Mouse (Mus musculus) heart, adult 8-10 months (tissue): Measurements from ENCODE around the gene Gpr25. TPM values are rescaled to one million over a fixed set of nuclear protein-coding genes. Genes with fewer than 3 reads are reported as not detected.

Experiments used
- DNase-seq: peaks from one replicate; pipeline ENCODE4 v3.0.0; 2022; ENCODE audit warnings: low spot score
- total RNA-seq, 4 experiments: library from RNA; stranded (reverse); gene quantifications; 2 replicates each; pipeline ENCODE4 v1.2.4; 2022

Gpr25 gene
- total RNA-seq, 4 experiments from 2014 or later = not detected

DNA sequence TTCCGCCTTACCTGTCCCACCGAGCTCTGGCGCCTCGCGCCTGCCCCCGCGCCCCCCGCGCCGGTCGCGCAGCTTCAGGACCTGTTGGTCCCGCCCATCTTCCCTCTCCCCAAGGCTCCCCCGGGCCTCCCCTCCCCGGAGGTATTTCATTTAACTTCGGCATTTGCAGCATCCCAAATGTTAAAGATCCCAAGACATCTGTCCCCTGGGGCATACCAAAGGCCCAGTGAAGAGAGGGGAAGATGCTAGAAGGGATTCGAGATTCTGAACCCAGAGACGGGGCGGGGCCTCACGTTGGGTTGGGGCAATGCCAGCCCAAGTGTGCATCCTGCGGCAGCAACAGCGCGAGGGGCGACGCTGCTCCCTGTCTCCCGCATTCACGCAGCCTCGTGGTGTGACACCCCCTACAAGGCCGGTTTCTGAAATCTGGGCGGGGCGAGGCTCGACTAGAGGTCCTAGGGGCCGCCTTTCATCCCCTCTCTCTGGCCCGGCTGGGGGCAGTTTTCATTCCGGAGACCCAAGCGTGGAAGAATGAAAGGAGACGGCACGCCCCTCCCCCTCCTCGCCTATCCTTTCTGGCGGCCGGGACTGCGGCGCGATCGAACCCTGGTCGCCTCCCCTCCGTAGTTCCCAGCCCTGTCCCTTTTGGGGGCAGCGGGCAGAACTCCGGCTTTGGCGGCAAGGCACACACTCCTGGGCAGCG, 26.6 kb downstream of the Gpr25 start, which contains the start of gene Inava:
Gene Inava, minus strand, starts transcription at position 373 of the 703 bp plus-strand sequence.
- DNase-seq = no peak

GRCm38 (mm10) chr1:136232986-136233790, 27.5 kb downstream of the Gpr25 start:
- DNase-seq = no peak

- no peak for DNase-seq
Observed at GRCm38 (mm10) chr1:136232285-136232926, 28.3 kb downstream of the Gpr25 start.

GRCm38 (mm10) chr1:136231596-136231995, 29.1 kb downstream of the Gpr25 start:
- no peak for DNase-seq

DNA sequence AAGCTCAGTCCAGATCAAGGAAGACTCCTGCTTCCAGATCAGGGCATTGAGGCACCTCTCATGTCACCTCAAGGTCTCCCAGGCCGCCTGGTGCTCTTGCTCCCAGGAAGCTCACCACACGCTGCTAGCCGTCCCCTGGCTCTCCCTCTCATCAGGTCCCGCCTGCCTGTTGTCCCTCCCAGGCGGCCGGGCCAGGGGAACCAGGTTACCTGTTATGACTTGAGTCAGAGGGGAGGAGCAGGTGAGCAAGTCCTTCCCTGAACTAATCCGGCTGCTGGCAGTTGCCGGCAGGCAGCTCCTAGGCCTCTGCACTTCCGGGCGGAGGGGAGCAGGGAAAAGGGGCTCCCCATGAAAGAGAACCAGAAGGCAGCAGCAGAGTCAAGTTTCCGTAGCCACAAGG, 30.5 kb downstream of the Gpr25 start:
- no peak for DNase-seq

GRCm38 (mm10) chr1:136229040-136229373, 31.7 kb downstream of the Gpr25 start:
- no peak for DNase-seq

- peak; percentile 2 for DNase-seq
Observed at GRCm38 (mm10) chr1:136228328-136229039, 32.2 kb downstream of the Gpr25 start.

DNA sequence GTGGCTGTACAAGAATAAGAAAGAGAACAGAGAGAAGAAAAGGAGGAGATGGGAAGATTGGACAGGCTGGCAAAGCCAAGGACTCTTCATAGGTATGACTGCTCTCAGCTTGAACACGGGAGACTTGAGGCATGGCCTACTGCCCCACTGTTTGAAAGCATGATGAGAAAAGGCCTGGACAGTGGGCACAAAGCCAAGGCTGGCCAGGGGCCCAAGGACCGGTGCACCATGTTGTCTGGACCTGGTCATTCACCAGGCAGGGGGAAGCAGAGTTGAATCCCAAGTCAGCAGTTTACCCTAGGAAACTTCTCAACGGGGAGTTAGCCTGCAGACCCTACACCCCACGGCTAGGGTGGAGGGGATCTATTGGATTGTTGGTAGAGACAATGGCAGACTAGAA, 32.8 kb downstream of the Gpr25 start:
- no peak for DNase-seq

DNA sequence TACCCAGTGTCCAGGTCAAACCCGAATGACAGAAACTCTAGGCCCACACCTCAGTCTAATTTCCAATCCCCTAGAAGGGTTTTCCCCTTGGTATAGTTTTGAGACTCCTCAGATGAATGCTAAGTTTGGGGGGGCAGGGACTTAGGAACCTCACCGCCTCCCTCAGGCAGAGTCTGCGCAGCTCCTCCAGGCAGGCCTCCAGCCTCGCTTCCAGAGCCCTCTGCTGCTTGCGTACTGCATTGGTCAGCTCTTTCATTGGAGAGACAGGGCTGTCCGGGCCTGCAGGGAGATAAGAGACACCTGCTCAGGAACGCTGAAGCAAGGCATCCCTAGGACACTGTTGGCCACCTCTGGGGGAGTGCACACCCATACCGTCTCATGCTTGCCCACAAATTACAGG, 34.0 kb downstream of the Gpr25 start:
- DNase-seq = no peak

DNA sequence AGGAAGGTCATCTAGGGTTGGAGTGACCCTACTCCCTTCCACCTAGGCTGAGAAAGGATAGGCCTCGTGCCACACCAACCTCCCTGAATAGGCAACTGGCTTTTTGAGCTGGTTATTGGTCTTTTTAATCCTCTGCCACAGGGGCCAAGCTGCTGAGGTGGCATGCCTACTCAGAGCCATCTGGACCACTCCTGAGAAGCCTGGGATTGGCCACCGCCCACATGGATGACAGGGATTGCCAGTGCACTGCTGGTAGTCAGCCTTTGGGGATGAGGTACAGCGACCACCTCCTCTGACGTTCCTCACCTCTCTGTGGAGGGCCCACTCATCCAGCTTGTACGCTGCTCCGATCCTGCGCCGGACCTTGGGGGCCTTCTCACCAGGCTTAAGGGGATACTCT, 34.8 kb downstream of the Gpr25 start:
- DNase-seq = no peak

- DNase-seq = no peak
Observed at GRCm38 (mm10) chr1:136223758-136224342, 36.8 kb downstream of the Gpr25 start.

DNA sequence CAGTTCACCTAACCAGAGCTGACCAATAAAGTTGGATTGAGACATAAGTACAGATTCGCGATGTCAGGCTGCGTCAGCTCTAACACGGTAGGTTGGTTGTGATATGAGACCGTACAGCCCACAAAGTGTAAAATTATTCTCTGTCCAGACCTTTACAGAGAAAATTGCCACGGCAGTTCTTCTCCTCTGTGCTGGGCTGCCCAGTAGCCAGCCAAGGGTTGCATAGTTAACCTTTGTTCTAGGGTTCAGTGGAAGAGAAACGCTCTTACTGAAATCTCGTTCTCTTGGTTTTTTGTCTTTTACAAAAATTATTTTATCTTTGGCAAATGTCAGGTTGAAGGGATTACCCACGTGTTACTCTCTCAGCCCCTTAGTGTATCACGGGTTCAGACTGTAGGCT, 38.3 kb downstream of the Gpr25 start:
- DNase-seq = no peak

DNA sequence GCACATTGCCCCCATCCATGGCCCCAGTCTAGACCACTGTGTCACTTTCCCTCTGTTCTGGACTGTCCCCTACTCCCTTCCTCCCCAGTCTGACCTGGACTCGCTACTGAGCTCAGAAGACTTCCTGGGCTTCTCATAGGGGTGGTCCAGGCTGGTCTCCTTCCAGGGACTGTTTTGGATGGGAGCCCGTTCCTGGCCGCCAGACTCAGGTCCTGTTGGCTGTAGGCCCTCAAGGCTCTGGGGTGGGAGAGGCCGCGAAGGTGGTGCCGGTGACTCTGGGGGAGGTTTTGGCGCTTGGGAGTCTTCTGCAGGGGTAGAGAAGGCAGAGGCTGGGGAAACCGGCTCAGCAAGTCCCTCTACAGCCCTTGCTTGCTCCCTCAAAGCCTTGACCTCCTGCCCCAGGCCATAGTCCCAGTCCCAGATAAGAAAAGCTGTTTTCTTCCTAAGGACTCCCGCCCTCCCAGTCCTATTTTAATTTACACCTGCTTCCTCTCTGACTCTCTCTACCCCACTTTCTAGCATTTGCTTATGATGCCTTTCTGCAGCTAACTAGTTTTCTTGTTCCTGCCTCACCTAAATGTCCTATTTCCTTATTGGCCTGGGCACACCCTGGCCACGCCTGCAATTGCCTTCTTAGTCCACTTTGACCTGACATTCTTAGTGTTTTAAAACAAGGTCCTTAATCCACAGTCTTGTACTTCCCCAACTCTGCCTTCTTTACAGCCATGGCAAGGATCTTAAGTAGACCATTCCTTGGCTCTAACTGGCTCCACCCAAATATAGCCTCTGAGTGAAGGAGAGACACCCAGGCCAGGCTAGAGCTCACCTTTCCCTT, 40.4 kb downstream of the Gpr25 start:
- DNase-seq = no peak

DNA sequence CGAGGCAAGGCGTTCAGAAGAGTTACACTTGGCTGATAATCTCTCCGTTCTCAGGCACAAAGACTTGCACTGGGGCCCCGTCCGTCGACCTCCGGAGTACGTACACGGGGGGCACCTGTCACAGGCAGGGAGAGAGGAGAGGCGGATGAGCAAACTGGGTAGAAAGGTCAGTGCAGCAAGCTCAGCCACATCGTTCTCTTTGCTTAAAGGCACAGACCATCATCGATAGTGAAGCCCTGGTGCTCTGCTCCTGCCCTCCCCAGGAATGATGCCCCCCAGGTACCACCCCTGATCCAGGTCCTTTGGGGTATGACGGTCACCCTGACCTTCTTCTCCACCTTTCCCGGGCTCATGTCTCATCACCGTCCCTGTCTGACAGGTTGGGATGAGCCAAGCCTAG, 46.4 kb downstream of the Gpr25 start:
- no peak for DNase-seq

GRCm38 (mm10) chr1:136212803-136213202, 47.9 kb downstream of the Gpr25 start, which contains the start of gene Mroh3:
TSS of gene Mroh3 (minus strand) at chr1:136212828.
- DNase-seq = no peak

Other genes with a start within 250 kb of the Gpr25 start
- gene Ascl5, start 210.1 kb downstream of the Gpr25 start, total RNA-seq = not detected
- gene Cacna1s, start 208.1 kb downstream of the Gpr25 start, total RNA-seq = 10 to 100 TPM; 15.3 to 19.4 (median 18.4) TPM
- gene Kif21b, start 129.5 kb downstream of the Gpr25 start, total RNA-seq = 1 to 10 TPM in 1 of 4 experiments, under 1 TPM in 3; 0.57 to 1.3 (median 0.67) TPM
- gene Mroh3, start 48.0 kb downstream of the Gpr25 start, total RNA-seq = not detected
- not detected for gene Inava, start 26.6 kb downstream of the Gpr25 start, total RNA-seq
- 10 to 100 TPM; 17.7 to 24.0 (median 19.5) TPM for gene Camsap2, start 85.2 kb upstream of the Gpr25 start, total RNA-seq
- gene Ddx59, start 154.4 kb upstream of the Gpr25 start, total RNA-seq = 10 to 100 TPM; 12.5 to 13.7 (median 13.0) TPM
- under 1 TPM in 3 of 4 experiments, not detected in 1; 0.06 to 0.37 (median 0.11) TPM for gene Kif14, start 205.5 kb upstream of the Gpr25 start, total RNA-seq